Mouse (Mus musculus): ENCODE data around the gene Prickle1.

The Prickle1 gene

DNA sequence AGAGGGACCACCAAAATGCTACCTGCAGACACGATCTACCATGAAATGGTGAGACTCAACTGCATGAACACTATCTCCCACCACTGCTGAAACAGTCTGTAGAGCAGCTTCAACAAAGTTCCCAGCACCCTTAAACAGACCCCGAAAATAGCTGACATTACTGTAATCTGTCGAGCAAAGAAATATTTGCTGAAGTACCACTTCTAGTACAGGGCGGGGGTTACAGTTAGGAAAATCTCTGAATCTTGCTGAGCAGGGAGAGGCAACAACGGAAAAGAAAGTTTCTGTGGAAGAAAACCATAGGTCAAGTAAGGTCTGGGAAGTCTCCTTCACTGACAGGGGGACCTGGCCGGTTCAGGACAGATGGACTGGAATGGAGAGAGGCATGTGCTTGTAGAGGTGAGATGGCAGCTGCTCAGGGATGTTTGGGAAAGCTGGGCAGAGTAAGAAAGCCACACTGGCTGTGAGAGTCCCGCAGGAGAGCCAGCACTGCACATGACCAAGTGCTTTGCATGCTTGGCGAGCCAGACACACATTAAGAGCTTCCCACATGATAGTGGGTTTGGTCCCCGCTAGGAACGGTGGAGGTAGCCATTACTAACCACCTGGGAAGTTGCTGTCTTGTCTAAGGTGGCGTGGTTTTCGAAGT, 41.4 kb downstream of the Prickle1 start:
- DNase-seq (ENCODE audit: low read depth in 2 of 2, low spot score in 2 of 2), result no peak

DNA sequence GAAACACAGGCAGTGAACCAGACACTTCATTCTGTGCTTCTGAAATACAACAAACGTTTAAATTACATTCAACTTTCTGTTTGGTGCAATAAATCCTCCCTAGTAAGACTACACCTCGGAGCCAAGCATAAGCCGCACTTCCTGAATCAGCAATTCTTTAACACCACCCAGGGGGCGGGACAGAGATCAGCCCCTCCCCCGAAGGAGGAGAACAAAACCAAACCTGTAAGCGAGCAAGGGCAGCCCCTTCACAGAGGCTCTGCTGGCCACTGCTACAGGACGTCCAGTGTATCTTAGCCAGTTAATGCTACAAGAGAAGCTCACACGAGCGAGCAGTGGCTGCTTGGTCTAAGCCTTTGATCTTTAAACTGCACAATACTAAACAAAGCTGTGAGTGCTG, 43.5 kb downstream of the Prickle1 start:
- peak; percentile 23 to 51 for DNase-seq (ENCODE audit: low read depth in 2 of 2, low spot score in 2 of 2)

DNA sequence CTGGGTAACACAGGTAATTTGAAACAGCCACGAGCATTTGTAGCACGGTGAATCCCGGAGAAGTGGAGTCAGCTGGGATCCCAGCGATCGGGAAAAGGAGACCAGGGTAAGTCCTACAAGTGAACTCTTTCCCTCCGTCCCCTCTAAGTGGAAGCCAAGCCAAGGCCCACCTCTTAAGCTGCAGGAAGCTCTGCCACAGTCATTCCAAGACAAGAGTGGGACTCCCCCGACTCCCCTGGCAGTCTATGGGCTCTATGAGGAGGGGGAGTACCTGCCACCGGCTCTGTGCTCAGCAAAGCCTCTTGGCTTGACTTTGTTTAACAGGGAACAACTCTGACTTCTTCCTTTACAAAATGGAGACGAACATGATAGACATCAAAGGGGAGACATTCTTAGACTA, 47.4 kb downstream of the Prickle1 start:
- DNase-seq (ENCODE audit: low read depth in 2 of 2, low spot score in 2 of 2), result no peak

DNA sequence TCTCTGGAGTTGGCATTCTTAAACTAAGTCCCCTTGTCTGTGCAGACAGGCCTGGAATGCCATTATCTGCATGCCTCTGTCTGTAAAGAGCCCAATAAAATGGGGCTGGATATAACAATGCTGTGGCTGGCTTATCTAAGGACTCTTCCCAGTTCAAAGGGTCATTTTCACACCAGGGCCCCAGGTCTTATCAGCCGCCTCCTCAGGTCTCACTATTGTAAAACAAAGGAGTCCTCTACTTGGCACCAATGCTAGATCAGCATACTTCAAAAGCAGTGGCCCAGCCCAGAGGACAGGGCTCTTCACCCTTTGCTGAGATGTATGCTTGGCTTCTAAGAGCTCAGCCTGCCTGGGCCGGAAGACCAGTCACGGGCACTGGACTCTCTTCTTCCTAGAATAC, 56.3 kb downstream of the Prickle1 start:
- DNase-seq (ENCODE audit: low read depth in 2 of 2, low spot score in 2 of 2), result no peak

- DNase-seq (ENCODE audit: low read depth in 2 of 2, low spot score in 2 of 2), result no peak
These were observed 57.0 kb downstream of the Prickle1 start for GRCm38 (mm10) chr15:93538551-93539205.

- DNase-seq (ENCODE audit: low read depth in 2 of 2, low spot score in 2 of 2), result no peak
These were observed 57.9 kb downstream of the Prickle1 start for GRCm38 (mm10) chr15:93537745-93538144.

DNA sequence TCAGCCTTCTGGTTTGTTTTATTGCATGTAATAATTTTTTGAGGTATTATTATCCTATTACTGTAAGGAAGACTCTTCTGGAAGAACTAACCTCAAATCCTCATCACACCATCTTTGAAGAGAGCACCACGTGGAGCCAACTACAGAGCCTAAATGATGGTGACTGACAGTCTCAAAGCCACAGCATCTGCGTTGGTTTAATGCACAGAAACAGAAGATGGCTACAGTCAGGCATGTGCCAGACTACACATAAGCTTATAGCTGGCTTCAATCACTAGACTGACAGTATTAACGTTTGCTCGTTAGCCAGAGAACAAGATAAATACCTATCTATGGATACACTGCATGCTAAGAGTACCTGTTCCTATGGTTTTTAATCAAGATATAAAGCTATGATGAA, 59.5 kb downstream of the Prickle1 start:
- DNase-seq (ENCODE audit: low read depth in 2 of 2, low spot score in 2 of 2), result no peak

DNA sequence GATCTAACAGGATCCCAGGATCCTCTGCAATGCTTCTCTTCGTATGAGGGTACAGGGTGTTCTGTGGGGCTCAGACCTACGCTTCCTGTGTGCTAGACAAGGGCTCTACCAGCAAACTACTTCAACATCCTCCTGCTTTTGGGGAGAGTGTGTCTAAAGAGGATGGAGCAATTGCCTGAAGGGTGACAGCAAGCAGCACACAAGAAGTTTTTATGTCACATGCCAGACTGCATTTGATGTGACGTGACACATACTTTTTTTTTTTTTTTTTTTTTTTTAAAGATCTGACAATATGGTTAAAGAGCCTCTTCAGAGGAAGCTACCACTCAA, 65.0 kb downstream of the Prickle1 start:
- no peak for DNase-seq (ENCODE audit: low read depth in 2 of 2, low spot score in 2 of 2)

DNA sequence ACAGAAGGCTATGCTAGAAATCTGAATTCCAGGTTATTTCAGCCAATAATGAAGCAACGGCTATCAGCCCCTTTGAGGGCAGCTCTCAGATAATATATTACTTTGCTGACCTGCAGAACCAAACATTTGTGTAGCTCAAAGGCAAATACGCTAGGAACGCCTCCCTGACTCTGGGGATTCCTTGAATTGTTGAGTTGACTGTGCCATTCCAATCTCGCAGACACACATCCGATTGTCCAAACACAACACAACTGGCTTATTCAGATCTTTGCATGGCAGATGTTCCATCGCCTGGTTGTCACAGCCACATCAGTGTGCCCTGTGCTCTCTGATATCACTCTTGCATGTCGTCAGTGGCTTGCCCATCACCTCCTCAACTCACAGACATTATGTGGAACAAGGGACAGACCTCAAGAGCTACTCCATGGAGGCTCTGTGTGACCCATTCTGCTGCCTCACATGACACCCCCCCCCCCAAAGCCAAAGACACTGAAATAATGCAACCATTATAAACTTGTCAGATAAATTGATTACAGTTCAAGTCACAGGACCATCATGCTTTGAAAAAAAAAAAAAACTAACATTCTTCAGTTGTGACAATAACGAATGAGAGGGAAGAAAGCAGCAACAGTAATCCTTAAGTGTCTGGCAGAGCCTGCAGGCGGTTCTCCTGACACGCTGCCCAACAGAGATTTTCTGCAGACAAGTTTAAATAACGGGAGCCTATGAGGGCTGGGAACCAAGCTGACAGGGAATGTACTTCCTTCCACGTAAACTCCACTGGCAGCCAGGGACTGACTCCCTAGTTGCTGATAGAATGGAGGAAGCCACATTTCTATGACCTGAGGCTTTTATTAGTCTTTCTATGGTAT, 65.6 kb downstream of the Prickle1 start:
- no peak for DNase-seq (ENCODE audit: low read depth in 2 of 2, low spot score in 2 of 2)

DNA sequence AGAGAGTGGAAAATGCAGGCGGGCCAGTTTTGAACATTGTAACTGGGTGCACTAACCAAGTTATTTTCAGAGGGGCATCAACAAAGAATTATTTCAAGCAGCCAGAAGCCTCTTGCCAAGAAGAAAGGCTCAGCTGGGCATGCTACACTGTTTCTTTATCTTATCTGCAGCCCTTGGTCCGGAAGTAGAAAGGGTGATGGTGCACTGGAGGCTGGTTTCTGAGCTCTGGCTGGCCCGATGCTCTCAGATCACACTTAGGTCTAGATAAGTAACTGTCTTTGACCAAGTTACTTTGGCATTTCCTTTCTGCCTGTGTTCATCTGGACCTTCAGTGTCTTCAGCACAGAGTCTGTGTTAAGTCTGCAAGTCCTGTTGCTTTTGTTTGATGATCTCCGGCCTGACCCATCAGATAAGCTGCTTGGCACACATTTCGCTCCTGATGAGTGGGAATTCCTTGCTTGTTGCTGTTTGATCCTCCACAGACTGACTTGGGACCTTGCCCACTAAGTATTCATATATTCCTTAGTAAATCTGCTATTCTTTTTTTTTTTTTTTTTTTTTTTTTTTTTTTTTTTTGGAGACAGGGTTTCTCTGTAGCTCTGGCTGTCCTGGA, 70.3 kb downstream of the Prickle1 start:
- no peak for DNase-seq (ENCODE audit: low read depth in 2 of 2, low spot score in 2 of 2)

DNA sequence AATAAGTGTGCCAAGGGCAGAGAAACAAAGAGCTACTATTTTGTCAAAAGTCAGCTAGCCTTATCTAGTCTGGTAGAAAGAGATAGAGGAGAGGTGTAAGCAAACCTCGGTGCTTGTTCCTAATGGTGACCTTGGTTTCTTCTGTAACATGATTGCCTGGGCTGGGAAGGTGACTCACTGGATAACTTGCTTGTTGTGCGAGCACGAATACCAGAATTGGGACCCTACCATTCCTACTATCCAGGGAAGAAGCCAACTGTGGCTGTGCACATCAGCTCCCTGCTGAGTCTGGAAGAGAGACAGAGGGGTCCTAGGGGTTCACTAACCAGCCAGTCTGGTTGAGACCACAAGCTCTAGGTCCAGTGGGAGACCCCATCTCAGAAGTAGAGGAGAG, 73.9 kb downstream of the Prickle1 start:
- DNase-seq (ENCODE audit: low read depth in 2 of 2, low spot score in 2 of 2), result no peak

- no peak for DNase-seq (ENCODE audit: low read depth in 2 of 2, low spot score in 2 of 2)
These were observed 74.5 kb downstream of the Prickle1 start for GRCm38 (mm10) chr15:93521088-93521786.

DNA sequence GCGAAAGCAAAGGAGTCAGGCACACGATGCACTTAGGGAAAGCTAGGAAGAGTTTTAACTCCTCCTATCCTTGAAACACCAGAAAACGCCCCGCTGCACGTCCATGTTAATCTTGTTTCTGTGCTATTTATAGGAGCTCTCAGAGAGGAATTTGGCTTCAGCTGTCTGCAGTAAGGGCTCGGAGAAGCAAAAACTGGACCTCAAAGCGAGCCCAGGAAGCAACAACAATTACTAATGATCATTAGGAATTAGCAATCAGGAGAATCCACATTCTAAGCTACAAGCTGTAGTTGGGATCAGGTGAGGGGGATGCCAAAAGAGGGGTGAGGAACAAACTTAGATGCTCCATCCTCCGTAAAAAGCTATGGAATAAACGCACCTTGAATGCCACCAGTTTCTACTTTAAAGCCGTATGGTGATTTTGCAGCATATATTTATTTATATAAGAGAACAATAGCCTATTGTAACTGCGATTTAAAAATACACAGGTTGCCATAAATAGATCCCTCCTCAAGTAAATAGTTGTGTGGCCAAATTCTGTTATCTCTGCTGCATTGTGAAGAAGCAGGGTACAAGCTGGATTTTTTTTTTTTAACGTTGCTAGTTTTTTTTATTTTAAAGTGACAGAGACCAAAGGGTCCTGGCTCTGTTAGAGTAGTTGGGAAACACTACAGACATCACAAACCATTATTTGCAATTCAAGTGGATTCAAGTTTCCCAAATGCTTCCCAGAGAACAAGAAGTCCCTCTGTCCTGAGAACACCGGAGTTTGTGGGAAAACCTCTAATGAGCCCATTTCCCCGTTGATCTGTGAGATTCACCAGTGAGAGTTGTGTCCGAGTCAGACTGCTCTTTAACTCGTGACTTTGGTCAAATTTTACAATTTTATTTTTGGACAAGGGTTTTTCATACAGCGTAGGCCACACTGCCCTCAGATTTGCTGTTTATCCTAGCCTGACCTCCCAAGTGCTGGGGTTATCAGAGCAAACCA, 75.6 kb downstream of the Prickle1 start:
- no peak for DNase-seq (ENCODE audit: low read depth in 2 of 2, low spot score in 2 of 2)

DNA sequence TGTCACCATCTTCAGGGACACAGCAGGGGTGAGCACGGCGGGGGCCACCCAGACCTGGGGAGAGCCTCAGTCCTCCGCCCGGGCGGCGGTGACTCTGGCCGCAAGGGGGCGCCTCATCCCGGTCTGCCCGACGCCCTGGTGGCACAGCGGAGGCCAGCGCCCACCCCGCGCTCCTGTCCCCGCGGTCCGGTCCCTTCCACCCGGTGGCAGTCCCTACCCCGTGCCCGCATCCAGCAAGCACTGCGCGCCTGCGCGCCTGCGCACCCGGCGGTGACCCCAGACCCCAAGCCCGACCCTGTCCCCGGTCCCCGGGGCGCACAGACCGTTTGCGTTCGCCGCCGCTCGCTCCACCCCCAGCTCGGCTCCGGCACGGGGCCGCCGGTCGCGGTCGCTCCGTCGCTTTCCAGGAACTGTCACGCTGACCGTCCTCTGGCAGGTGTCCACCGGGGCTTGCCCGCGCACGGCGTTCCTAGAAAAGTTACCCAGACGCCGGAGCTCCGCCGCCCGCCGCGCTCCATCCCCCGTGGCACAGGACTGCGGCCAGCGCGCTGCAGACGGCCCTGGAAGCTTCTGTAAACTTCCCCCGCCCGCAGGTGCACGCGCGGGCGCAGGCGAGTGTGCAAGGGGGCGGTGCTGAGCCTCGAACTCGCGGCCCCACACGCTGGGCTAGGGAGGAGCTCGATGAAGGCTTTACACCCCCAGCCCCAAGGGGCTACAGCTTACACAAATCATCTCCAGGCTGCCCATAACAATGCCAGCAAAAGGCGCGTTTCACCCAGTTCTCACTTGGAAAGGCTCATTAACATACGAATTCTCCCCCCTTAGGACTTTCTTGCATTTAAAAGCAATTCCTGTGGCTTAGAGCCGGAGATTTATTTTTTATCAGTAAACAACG, 76.5 kb downstream of the Prickle1 start:
- DNase-seq (ENCODE audit: low read depth in 2 of 2, low spot score in 2 of 2), result peak; percentile 79 to 80

DNA sequence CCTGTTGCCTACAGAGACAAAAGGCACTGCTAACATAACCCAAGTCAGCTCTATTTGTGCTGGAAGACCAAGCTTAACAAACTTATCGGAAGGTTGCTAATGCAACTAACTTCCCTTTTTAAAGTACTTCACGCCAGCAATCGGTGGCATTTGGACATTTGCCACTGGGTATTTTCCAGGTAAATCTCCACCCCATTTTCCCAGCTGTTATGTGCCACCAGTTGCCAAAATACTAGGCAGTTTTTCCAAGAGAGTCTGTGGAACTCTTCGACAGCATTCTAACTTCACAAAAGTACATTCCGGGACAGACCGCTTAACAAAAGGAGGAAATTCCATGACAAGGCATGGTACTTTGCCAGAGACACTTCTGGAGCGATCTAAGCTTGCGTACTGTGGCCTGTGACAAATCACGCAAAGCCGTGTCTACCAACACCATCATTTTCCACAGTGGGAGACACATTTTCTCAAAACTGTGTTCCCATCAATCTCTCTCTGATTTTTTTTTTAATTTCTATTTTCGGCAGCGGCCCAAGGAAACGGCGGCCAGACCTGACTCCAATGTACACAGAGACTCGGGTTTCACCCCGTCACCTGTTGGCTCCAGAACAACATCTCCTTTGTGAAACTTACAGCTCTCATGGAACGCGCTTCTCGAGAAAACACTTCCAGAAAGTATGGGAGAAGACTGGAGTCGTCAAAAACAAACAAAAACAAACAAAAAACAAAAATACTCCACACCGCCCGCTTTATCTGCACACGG, 77.4 kb downstream of the Prickle1 start:
- DNase-seq (ENCODE audit: low read depth in 2 of 2, low spot score in 2 of 2), result no peak

DNA sequence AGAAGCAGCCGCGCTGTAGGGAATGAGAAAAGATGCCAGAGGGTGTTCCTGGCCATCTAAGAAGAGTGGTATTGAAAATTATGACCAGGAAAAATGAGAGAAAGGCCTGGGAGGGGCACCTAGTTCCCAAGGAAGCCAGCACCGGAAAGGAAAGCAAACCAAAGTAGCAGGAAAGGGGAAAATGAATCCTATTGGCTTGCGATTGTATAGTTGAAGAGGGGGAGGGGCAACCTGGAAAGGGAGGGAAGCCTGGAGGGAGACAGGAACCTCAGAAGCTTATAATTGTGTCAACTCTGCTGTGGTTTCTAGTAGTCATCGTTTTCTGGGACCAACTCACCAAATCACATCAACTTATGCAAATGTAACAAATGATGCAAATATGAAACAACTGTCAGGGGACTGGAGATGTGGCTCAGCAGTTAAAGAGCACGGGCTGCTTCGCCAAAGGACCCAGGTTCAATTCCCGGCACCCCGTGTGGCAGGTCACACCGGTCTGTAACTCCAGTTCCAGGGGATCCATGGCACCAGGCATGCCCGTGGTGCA, 78.6 kb downstream of the Prickle1 start:
- DNase-seq (ENCODE audit: low read depth in 2 of 2, low spot score in 2 of 2), result no peak

DNA sequence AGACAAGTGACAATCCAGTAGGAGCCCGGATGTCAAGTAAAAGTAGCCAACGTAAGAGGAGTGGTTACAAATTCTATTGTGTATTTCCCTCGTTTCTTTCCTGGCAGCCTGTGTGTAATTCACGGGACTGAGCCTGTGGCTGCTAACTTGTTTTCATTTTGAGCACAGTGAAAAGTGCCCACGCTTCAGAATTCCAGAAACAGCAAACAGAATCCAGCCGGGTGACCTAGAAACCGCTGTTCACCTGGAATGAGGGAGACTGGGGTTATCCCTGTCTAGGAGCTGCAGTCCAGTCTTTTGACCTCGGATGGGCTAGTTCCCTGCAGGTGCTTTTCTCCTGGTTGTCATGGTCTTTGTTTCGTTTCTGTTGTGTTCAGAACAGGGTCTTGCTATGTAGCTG, 80.4 kb downstream of the Prickle1 start:
- no peak for DNase-seq (ENCODE audit: low read depth in 2 of 2, low spot score in 2 of 2)

DNA sequence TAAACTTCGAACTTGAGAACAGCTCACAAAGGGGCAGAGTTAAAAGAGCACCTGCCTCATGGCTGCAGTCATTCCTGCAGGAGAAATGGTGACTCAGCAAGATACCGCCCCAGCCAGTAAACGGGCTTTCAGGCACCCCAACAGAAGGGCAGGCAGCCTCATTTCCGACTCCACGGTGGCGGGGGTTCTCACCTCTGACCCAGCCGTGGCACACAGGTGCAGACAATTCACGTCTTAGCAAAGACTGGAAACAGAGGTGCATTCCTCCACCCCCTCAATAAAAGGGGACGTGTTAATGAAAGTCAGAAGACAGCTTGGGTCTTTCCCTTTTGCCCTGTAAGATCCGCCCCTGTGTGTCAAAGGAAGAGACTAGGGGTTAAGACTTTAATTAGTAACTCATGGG, 81.8 kb downstream of the Prickle1 start:
- DNase-seq (ENCODE audit: low read depth in 2 of 2, low spot score in 2 of 2), result no peak
